Mouse (Mus musculus): ENCODE measurements around the gene Tmem109. TPM values are rescaled to one million over a fixed set of nuclear protein-coding genes. Genes with fewer than 3 reads are reported as not detected.

Gene Tmem109
- polyA plus RNA-seq, 1 experiment from 2014 or later, result 64.9 TPM

DNA sequence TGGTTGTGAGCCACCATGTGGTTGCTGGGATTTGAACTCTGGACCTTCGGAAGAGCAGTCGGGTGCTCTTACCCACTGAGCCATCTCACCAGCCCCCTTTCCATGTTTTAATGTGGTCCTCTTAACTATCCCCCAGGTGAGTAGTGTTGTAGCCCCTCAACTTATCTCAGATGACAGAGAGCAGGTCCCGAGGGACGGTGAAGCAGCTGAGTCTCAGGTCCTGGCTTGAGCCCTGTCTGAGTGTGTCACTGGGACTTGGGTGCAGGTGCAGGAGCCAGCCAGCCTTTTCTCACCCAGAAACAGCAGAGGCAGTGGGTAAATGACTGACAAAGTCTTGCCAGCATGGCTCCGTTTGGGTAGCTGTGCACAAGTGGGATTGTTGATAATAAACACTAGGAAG lies 37.6 kb downstream of the Tmem109 start:
- DNase-seq (ENCODE audit: low spot score), result no peak
- ATAC-seq (replicated peaks; ENCODE audit: insufficient number of reproducible peaks, low FRiP score, low TSS enrichment, low read depth), result no peak
- WGBS, result 87% methylated on average over 5 of the region's 5 CpGs

DNA sequence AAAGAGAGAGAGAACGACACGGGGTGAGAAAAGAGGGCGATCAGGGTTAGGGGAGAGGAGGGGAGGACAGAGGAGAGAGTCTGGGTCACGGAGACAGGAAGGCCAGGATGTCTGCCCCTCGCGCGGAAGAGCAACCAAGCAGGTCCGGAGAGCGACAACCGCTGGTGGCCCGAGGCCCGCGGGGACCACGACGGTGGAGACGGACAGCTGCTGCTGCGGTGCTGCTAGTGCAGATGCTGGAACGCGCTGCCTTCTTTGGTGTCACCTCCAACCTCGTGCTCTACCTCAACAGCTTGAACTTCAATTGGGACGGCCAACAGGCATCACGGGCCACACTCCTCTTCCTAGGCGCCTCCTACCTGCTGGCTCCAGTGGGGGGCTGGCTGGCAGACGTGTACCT lies 38.9 kb downstream of the Tmem109 start:
- DNase-seq (ENCODE audit: low spot score) (no peak), ATAC-seq (replicated peaks; ENCODE audit: insufficient number of reproducible peaks, low FRiP score, low TSS enrichment, low read depth) (no peak)
- Histone ChIP-seq H3K36me3 (replicated peaks; ENCODE audit: control insufficient read depth, insufficient read depth, low read depth, low read length) (no peaks in the 10 kb centered on the region), H3K4me1 (ENCODE audit: control insufficient read depth, insufficient read depth, low read length) (no peaks in the 10 kb centered on the region), H3K27me3 (ENCODE audit: control insufficient read depth, insufficient read depth, low read length) (no peaks in the 10 kb centered on the region), H3K27ac (replicated peaks; ENCODE audit: low read depth, low read length) (no peak overlapping the region), H3K9ac (replicated peaks; ENCODE audit: low read length) (no peak overlapping the region), H3K9me3 (replicated peaks; ENCODE audit: control insufficient read depth, low read length) (no peaks in the 10 kb centered on the region), H3K4me3 (ENCODE audit: low read depth, low read length) (no peak overlapping the region), H3K4me2 (ENCODE audit: low read depth, low read length) (no peak overlapping the region)
- 36% methylated on average over 24 of the region's 24 CpGs for WGBS

More for the DNA sequence above, 37.6 kb downstream of the Tmem109 start:
- H3K27ac ChIP-seq (replicated peaks; ENCODE audit: low read depth, low read length), result no peak overlapping the region
- no peak overlapping the region for H3K4me2 ChIP-seq (ENCODE audit: low read depth, low read length)
- no peak overlapping the region for H3K4me3 ChIP-seq (ENCODE audit: low read depth, low read length)
- H3K9ac ChIP-seq (replicated peaks; ENCODE audit: low read length), result no peak overlapping the region
- no peaks in the 10 kb centered on the region for H3K36me3 ChIP-seq (replicated peaks; ENCODE audit: control insufficient read depth, insufficient read depth, low read depth, low read length)
- H3K9me3 ChIP-seq (replicated peaks; ENCODE audit: control insufficient read depth, low read length), result no peaks in the 10 kb centered on the region
- no peaks in the 10 kb centered on the region for H3K27me3 ChIP-seq (ENCODE audit: control insufficient read depth, insufficient read depth, low read length)
- H3K4me1 ChIP-seq (ENCODE audit: control insufficient read depth, insufficient read depth, low read length), result no peaks in the 10 kb centered on the region

DNA sequence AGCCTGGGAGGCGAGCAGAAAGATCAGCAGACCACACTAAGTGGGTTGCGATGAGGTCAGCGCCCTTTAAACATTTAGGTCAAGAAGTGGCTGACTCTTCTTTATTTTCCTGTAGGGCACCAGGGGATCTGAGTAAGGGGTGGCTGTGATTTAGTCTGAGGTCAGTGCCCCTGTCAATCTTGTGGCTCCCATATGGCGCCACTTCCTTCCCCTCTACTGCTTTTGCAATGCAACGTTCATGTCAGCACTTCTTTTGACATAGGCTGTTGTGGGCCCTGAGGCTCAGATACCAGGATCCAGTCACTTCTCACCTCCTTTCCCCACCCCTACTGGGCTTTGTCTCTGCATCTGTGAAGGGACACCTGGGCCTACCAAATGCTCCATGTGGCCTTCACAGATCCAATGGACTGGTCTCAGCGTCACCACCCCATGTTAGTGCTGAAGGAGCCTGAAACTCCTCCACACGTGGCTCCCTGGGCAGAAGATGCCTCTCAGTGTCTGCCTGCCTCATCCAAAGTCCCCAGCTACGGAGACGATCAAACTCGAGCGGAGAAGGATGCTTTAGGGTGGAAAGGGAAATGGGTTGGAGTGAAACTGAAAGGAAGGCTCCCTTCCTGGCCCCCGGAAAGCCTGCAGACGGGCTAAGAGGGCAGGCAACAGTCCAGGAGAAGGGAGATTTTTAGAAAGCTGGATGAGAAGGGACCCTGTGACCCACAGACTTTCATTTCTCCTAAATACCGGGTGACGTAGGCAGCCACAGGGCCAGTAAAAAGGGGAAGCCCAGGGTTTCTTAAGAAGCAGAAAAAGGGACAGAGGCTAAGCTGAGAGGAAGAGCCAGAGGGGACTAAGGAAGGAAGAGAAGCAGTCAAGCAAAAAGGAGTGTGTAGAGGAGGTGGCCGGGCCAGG lies 39.8 kb downstream of the Tmem109 start:
- Histone ChIP-seq H3K27ac (replicated peaks; ENCODE audit: low read depth, low read length) (no peak overlapping the region), H3K9ac (replicated peaks; ENCODE audit: low read length) (no peak overlapping the region), H3K9me3 (replicated peaks; ENCODE audit: control insufficient read depth, low read length) (no peaks in the 10 kb centered on the region), H3K27me3 (ENCODE audit: control insufficient read depth, insufficient read depth, low read length) (no peaks in the 10 kb centered on the region), H3K4me2 (ENCODE audit: low read depth, low read length) (no peak overlapping the region), H3K36me3 (replicated peaks; ENCODE audit: control insufficient read depth, insufficient read depth, low read depth, low read length) (no peaks in the 10 kb centered on the region), H3K4me1 (ENCODE audit: control insufficient read depth, insufficient read depth, low read length) (no peaks in the 10 kb centered on the region), H3K4me3 (ENCODE audit: low read depth, low read length) (no peak overlapping the region)
- ATAC-seq (replicated peaks; ENCODE audit: insufficient number of reproducible peaks, low FRiP score, low TSS enrichment, low read depth) (no peak), DNase-seq (ENCODE audit: low spot score) (no peak)
- WGBS, result 25% methylated on average over 16 of the region's 16 CpGs

DNA sequence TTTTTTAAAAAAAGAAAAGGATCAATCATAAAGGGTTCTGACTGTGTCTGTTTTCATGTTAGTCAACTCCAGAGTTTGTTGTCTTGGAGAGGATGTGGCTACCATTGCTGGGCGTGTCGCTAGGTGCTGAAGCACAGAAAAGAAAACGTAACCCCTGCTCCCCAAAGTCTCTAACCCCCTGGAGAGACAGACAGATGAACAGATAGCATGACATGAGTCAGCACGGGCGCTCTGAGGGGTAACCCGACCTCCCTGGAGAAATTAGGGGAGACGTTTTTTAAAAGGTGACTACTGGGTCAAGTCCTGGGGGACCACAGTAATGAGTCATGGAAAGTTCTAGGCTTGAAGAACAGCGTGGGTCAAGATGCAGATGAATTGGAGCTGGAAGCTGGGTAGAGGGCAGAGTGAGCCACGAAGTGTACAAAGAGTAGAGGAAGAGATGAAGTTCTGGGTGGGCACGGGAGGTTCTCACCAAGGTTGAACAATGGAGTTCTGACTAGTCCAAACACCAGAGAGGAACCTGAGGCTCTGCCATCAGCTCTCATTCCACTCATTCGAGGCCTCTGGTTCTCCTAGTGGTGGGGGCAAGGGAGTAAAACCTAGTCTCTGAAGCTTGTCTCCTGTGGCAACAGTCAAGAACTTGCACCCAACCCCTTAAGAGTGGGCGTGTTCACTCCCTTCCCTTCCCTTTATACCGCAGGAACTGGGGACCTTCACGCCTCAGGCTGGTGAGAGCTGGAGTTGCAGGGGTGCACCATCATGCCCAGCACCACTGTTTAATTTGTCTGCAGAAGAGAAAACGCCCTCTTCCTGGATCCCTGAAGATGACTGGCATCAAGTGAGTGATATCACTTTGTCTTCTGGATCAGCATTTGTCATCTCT lies 42.5 kb downstream of the Tmem109 start, which contains the start of gene Slc15a3:
Gene Slc15a3, plus strand, starts transcription at position 718 of the 883 bp plus-strand sequence.
- Histone ChIP-seq H3K4me2 (ENCODE audit: low read depth, low read length) (no peak within 1 kb of the TSS), H3K9ac (replicated peaks; ENCODE audit: low read length) (no peak within 1 kb of the TSS), H3K4me1 (ENCODE audit: control insufficient read depth, insufficient read depth, low read length) (no peaks in the 10 kb centered on the region), H3K4me3 (ENCODE audit: low read depth, low read length) (no peak within 1 kb of the TSS), H3K27ac (replicated peaks; ENCODE audit: low read depth, low read length) (no peak within 1 kb of the TSS), H3K9me3 (replicated peaks; ENCODE audit: control insufficient read depth, low read length) (no peaks in the 10 kb centered on the region), H3K27me3 (ENCODE audit: control insufficient read depth, insufficient read depth, low read length) (no peaks in the 10 kb centered on the region), H3K36me3 (replicated peaks; ENCODE audit: control insufficient read depth, insufficient read depth, low read depth, low read length) (no peaks in the 10 kb centered on the region)
- ATAC-seq (replicated peaks; ENCODE audit: insufficient number of reproducible peaks, low FRiP score, low TSS enrichment, low read depth) (no peak), DNase-seq (ENCODE audit: low spot score) (no peak)
- 74% methylated on average over 15 of the region's 15 CpGs for WGBS

DNA sequence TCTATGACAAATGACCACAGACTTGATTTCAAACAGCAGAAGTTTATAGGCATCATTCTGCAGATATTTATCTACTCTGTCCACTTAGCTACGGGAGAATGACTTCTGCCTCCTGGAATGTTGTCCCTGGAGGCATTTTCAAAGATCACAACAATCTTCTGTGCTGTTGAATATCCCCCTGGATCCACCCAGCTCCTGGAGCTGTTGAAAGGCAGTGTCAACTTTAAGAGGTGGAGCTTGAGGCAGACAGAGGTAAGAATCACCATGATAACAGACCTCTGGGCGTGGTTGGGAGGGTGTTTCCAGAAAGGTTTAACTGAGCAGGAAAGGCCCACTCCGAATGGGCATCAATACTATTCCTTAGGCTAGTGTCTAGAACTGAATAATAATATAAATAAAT lies 46.1 kb downstream of the Tmem109 start:
- Histone ChIP-seq H3K4me2 (ENCODE audit: low read depth, low read length) (no peak overlapping the region), H3K4me3 (ENCODE audit: low read depth, low read length) (no peak overlapping the region), H3K27me3 (ENCODE audit: control insufficient read depth, insufficient read depth, low read length) (no peaks in the 10 kb centered on the region), H3K27ac (replicated peaks; ENCODE audit: low read depth, low read length) (no peak overlapping the region), H3K36me3 (replicated peaks; ENCODE audit: control insufficient read depth, insufficient read depth, low read depth, low read length) (no peaks in the 10 kb centered on the region), H3K4me1 (ENCODE audit: control insufficient read depth, insufficient read depth, low read length) (no peaks in the 10 kb centered on the region), H3K9ac (replicated peaks; ENCODE audit: low read length) (no peak overlapping the region), H3K9me3 (replicated peaks; ENCODE audit: control insufficient read depth, low read length) (no peaks in the 10 kb centered on the region)
- DNase-seq (ENCODE audit: low spot score), result no peak
- 52% methylated on average over 3 of the region's 3 CpGs for WGBS
- ATAC-seq (replicated peaks; ENCODE audit: insufficient number of reproducible peaks, low FRiP score, low TSS enrichment, low read depth), result no peak

DNA sequence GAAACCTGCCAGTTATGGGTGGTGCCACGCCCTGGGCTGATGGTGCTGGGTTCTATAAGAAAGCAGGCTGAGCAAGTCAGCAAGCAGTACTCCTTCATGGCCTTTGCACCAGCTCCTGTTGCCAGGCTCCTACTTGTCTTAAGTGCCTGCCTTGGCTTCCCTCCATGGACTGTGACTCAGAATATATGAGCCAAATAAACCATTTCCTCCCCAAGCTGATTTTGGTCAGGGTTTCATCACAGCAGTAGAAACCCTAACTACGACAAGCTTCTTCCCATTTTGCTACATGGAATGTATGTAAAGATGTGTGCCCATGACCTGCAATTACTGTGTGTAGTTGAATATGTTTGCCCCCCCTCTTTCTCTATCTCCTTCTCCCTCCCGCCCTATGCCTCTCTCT lies 48.2 kb downstream of the Tmem109 start:
- WGBS, result 69% methylated on average over 3 of the region's 3 CpGs
- H3K27me3 ChIP-seq (ENCODE audit: control insufficient read depth, insufficient read depth, low read length), result no peaks in the 10 kb centered on the region
- no peak overlapping the region for H3K9ac ChIP-seq (replicated peaks; ENCODE audit: low read length)
- DNase-seq (ENCODE audit: low spot score) (no peak), ATAC-seq (replicated peaks; ENCODE audit: insufficient number of reproducible peaks, low FRiP score, low TSS enrichment, low read depth) (no peak)
- no peaks in the 10 kb centered on the region for H3K9me3 ChIP-seq (replicated peaks; ENCODE audit: control insufficient read depth, low read length)
- no peaks in the 10 kb centered on the region for H3K4me1 ChIP-seq (ENCODE audit: control insufficient read depth, insufficient read depth, low read length)
- no peak overlapping the region for H3K27ac ChIP-seq (replicated peaks; ENCODE audit: low read depth, low read length)
- no peaks in the 10 kb centered on the region for H3K36me3 ChIP-seq (replicated peaks; ENCODE audit: control insufficient read depth, insufficient read depth, low read depth, low read length)
- no peak overlapping the region for H3K4me2 ChIP-seq (ENCODE audit: low read depth, low read length)
- no peak overlapping the region for H3K4me3 ChIP-seq (ENCODE audit: low read depth, low read length)

DNA sequence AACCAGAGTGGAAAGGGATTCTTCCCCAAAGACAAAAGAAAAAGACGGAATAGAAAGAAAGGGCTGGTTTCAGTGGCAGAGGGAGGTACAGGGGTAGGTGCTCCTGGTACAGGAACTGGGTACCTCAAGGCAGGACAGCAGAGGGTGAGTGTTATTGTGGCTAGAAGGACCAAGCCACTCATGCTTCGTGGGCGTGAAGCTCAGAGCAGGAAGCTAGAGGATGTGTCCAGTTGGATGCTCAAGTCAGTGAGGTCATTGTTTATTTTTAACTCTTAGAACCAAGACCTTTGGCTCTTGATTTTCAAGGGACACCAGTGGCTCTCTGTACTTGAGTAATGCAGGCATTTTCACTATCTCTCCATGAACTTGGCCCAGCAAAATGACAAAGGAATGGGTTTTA lies 49.8 kb downstream of the Tmem109 start:
- ATAC-seq (replicated peaks; ENCODE audit: insufficient number of reproducible peaks, low FRiP score, low TSS enrichment, low read depth) (no peak), DNase-seq (ENCODE audit: low spot score) (no peak)
- WGBS, result 85% methylated on average over 3 of the region's 3 CpGs
- Histone ChIP-seq H3K9me3 (replicated peaks; ENCODE audit: control insufficient read depth, low read length) (no peaks in the 10 kb centered on the region), H3K27me3 (ENCODE audit: control insufficient read depth, insufficient read depth, low read length) (no peaks in the 10 kb centered on the region), H3K9ac (replicated peaks; ENCODE audit: low read length) (no peak overlapping the region), H3K4me3 (ENCODE audit: low read depth, low read length) (no peak overlapping the region), H3K4me1 (ENCODE audit: control insufficient read depth, insufficient read depth, low read length) (no peaks in the 10 kb centered on the region), H3K4me2 (ENCODE audit: low read depth, low read length) (no peak overlapping the region), H3K27ac (replicated peaks; ENCODE audit: low read depth, low read length) (no peak overlapping the region), H3K36me3 (replicated peaks; ENCODE audit: control insufficient read depth, insufficient read depth, low read depth, low read length) (no peaks in the 10 kb centered on the region)

DNA sequence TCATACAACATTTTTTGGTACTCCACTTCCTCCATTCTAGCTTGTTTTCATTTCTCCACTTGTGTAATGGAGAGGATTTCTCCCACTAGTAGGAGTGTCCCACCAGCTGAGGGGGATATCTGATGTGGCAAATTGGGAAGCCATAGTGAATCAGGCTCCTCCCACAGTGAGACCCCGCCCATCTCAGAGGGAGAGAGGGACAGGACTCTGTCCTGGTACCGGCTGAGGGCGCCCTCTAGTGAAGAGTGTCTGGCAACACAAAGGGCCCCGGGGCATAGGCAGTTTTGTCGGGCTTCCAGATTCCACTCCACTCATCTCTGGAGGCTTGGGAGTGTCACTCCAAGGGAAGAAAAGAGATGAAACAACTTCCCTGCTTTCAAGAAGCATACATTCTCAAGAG lies 50.4 kb downstream of the Tmem109 start:
- no peak overlapping the region for H3K4me3 ChIP-seq (ENCODE audit: low read depth, low read length)
- DNase-seq (ENCODE audit: low spot score) (peak; percentile 70), ATAC-seq (replicated peaks; ENCODE audit: insufficient number of reproducible peaks, low FRiP score, low TSS enrichment, low read depth) (no peak)
- WGBS, result 9% methylated on average over 5 of the region's 5 CpGs
- H3K36me3 ChIP-seq (replicated peaks; ENCODE audit: control insufficient read depth, insufficient read depth, low read depth, low read length), result no peaks in the 10 kb centered on the region
- H3K9ac ChIP-seq (replicated peaks; ENCODE audit: low read length), result no peak overlapping the region
- H3K4me2 ChIP-seq (ENCODE audit: low read depth, low read length), result no peak overlapping the region
- no peaks in the 10 kb centered on the region for H3K27me3 ChIP-seq (ENCODE audit: control insufficient read depth, insufficient read depth, low read length)
- no peaks in the 10 kb centered on the region for H3K9me3 ChIP-seq (replicated peaks; ENCODE audit: control insufficient read depth, low read length)
- H3K4me1 ChIP-seq (ENCODE audit: control insufficient read depth, insufficient read depth, low read length), result no peaks in the 10 kb centered on the region
- H3K27ac ChIP-seq (replicated peaks; ENCODE audit: low read depth, low read length), result no peak overlapping the region

Measured in embryonic facial prominence, embryonic 11.5 days (tissue).